Mouse (Mus musculus) midbrain, postnatal 0 days (tissue): ENCODE measurements around the gene Olfr1328. TPM values are rescaled to one million over a fixed set of nuclear protein-coding genes. Genes with fewer than 3 reads are reported as not detected.
A peak's percentile ranks its signal among the peaks of the same experiment; 100 is the strongest.
"Not testable (repeated sequence)": the region's sequence is repeated elsewhere in the genome, so short reads cannot be mapped to it uniquely, and the experiment has no call there.

ENCODE experiments used
- ATAC-seq: fragments of 200-750 bp; cut with Nextera tagmentation; 2 replicates; pipeline ENCODE4 v1.8.0; 2017; ENCODE audit warnings: moderate number of reproducible peaks, mild to moderate bottlenecking, moderate TSS enrichment, moderate library complexity; ENCODE audit not compliant: low FRiP score
- DNase-seq: peaks from one replicate; pipeline ENCODE4 v3.0.0-alpha.2; 2015; ENCODE audit warnings: low spot score
- H3K27ac ChIP-seq: fragments of 300-500 bp; sonication (generic); 2 replicates; pipeline ENCODE4 v1.5.1; 2014; ENCODE audit warnings: low read depth, mild to moderate bottlenecking, low read length, mixed read lengths
- H3K27me3 ChIP-seq: fragments of 300-500 bp; sonication (generic); 2 replicates; pipeline ENCODE4 v1.6.1; 2014; ENCODE audit warnings: low read length, control low read depth, mixed read lengths; ENCODE audit not compliant: insufficient read depth
- H3K36me3 ChIP-seq: fragments of 300-500 bp; sonication (generic); 2 replicates; pipeline ENCODE4 v1.6.1; 2014; ENCODE audit warnings: low read length, control low read depth, mixed read lengths; ENCODE audit not compliant: insufficient read depth
- H3K4me1 ChIP-seq: fragments of 300-500 bp; sonication (generic); 2 replicates; pipeline ENCODE4 v1.6.1; 2014; ENCODE audit warnings: mild to moderate bottlenecking, control low read depth, antibody characterized with exemption, low read length, mixed read lengths; ENCODE audit not compliant: insufficient read depth
- H3K4me2 ChIP-seq: fragments of 300-500 bp; sonication (generic); 2 replicates; pipeline ENCODE4 v1.6.1; 2014; ENCODE audit warnings: low read depth, mild to moderate bottlenecking, low read length, mixed read lengths; ENCODE audit not compliant: poor library complexity, severe bottlenecking
- H3K4me3 ChIP-seq: fragments of 300-500 bp; sonication (generic); 2 replicates; pipeline ENCODE4 v1.5.1; 2014; ENCODE audit warnings: low read depth, mild to moderate bottlenecking, low read length, moderate library complexity
- H3K9ac ChIP-seq: fragments of 300-500 bp; sonication (generic); replicated peaks from 2 replicates; pipeline ENCODE4 v1.6.1; 2014; ENCODE audit warnings: mild to moderate bottlenecking, low read length, moderate library complexity, mixed read lengths; ENCODE audit not compliant: poor library complexity, severe bottlenecking
- H3K9me3 ChIP-seq: fragments of 300-500 bp; sonication (generic); 2 replicates; pipeline ENCODE4 v1.6.1; 2016; ENCODE audit warnings: low read length, control low read depth
- CTCF ChIP-seq: IDR thresholded peaks from 2 replicates; pipeline ENCODE4 v1.5.1; 2016; ENCODE audit warnings: antibody characterized with exemption, mild to moderate bottlenecking
- WGBS: fragments of 180-500 bp; shearing (Covaris S2); extraction: QIAGEN DNeasy Blood & Tissue Kit; methylation state at CpG from one replicate; pipeline ENCODE4 v1.1.7; 2014; 5-methylcytosine and 5-hydroxymethylcytosine counted together
- polyA plus RNA-seq: library from polyadenylated mRNA; unstranded; fragments of >200 nt; fragmentation: Nextera tagmentation; extraction: Ambion mirVana; gene quantifications from 2 replicates; pipeline ENCODE4 v1.2.1, GENCODE M21; 2015
- total RNA-seq: library from RNA; depleted of rRNA; stranded (reverse); fragments of >200 nt; gene quantifications from 2 replicates; pipeline ENCODE4 v1.2.3, GENCODE M21; 2014; rRNA removed

Gene Olfr1328
- not detected in 2 replicates for total RNA-seq
- polyA plus RNA-seq, result not detected in 2 replicates

DNA sequence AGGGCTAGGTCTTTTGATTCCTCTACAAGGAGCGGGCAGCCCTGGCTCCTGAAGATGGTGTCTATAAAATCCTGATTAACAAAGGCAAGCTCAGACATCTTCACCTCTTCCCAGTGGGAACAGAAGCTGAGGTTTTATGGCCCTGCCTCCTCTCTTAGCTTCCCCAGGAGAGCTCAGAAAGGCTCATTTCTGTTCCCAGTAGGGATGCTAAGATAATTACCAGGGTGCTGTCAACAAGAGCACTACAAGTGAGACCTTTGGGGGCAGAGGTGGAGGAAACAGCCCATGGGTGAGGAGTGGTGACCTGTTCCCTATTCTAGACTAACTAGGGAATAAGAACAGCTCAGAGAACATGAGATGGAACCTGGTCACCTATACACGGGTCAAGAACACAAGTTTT is at the start of gene Olfr1328:
TSS of gene Olfr1328 (minus strand) at position 101 of the 400 bp plus-strand sequence.
- WGBS, result 80% methylated on average over 2 of the region's 2 CpGs
- H3K4me2 ChIP-seq, result no peak within 1 kb of the TSS
- no peak within 1 kb of the TSS for H3K4me3 ChIP-seq
- H3K4me1 ChIP-seq, result no peaks in the 10 kb centered on the region
- DNase-seq (no peak), ATAC-seq (no peak)
- no peaks in the 10 kb centered on the region for H3K36me3 ChIP-seq
- no peak for TF ChIP-seq CTCF
- H3K27me3 ChIP-seq, result no peaks in the 10 kb centered on the region
- H3K9me3 ChIP-seq, result no peaks in the 10 kb centered on the region
- H3K9ac ChIP-seq, result no peak within 1 kb of the TSS
- no peak within 1 kb of the TSS for H3K27ac ChIP-seq

DNA sequence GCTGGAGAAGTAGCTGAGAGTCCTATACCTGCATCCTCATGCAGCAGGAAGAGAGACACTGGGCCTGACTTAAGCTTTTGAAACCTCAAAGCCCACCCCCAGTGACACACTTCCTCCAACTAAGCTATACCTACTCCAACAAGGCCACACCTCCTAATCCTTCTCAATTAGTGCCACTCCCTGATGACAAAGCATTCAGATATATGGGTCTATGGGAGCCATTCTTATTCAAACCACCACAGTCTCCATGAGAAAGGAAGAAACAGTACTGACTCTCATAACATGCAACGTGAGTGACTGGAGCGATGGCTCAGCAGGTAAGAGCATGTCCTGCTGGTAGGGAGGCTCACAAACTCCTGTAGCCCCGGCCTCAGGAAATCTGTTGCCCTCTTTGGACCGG is 46.9 kb upstream of the Olfr1328 start:
- no peak overlapping the region for H3K4me2 ChIP-seq
- WGBS, result 84% methylated on average over 4 of the region's 4 CpGs
- ATAC-seq (no peak), DNase-seq (no peak)
- no peaks in the 10 kb centered on the region for H3K9me3 ChIP-seq
- H3K4me3 ChIP-seq, result no peak overlapping the region
- no peak overlapping the region for H3K27ac ChIP-seq
- no peak overlapping the region for H3K9ac ChIP-seq
- no peaks in the 10 kb centered on the region for H3K4me1 ChIP-seq
- no peak for TF ChIP-seq CTCF
- H3K36me3 ChIP-seq, result no peaks in the 10 kb centered on the region
- no peaks in the 10 kb centered on the region for H3K27me3 ChIP-seq

DNA sequence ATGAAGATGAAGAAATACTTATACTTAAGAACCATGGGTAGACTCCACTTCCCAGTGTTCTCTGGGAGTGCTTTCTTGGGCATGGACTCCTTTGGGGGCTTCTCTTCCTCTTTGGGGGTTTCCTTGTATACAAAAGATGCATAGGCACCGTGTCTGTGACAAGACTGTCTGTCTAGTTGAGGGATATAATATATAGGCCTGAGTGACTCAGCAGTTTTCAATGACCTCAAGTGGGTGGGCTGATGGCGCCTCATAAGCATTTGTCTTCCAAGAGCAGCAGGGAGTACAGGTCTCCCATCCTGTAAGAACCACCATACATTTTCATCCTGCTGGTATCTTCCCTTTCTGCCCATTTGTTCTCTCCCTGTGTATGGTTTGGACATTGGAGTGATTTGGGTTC is 34.9 kb upstream of the Olfr1328 start:
- DNase-seq (no peak), ATAC-seq (no peak)
- H3K9me3 ChIP-seq, result no peaks in the 10 kb centered on the region
- no peaks in the 10 kb centered on the region for H3K27me3 ChIP-seq
- no peak overlapping the region for H3K9ac ChIP-seq
- no peak overlapping the region for H3K27ac ChIP-seq
- WGBS, result 81% methylated on average over 2 of the region's 2 CpGs
- no peaks in the 10 kb centered on the region for H3K4me1 ChIP-seq
- no peak overlapping the region for H3K4me2 ChIP-seq
- no peak overlapping the region for H3K4me3 ChIP-seq
- no peaks in the 10 kb centered on the region for H3K36me3 ChIP-seq
- no peak for TF ChIP-seq CTCF

DNA sequence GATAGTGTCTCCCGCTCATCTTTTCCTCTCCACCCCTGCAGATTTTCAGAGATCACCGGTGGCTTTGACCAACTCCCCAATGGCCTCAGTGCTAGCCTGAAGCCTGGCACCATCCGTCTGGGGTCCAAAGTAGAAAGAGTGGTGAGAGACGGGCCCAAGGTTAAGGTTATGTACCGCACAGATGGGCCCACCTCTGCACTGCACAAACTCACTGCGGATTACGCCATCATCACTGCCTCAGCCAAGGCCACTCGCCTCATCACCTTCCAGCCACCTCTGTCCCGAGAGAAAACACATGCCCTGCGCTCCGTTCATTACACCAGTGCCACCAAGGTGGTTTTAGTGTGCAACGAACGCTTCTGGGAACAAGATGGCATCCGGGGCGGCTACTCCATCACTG is 29.3 kb upstream of the Olfr1328 start:
- H3K9ac ChIP-seq, result no peak overlapping the region
- H3K4me2 ChIP-seq, result no peak overlapping the region
- no peak for DNase-seq
- H3K4me1 ChIP-seq, result no peaks in the 10 kb centered on the region
- no peaks in the 10 kb centered on the region for H3K27me3 ChIP-seq
- no peak for TF ChIP-seq CTCF
- no peaks in the 10 kb centered on the region for H3K36me3 ChIP-seq
- H3K4me3 ChIP-seq, result no peak overlapping the region
- no peaks in the 10 kb centered on the region for H3K9me3 ChIP-seq
- ATAC-seq, result no peak
- no peak overlapping the region for H3K27ac ChIP-seq
- WGBS, result 92% methylated on average over 15 of the region's 15 CpGs

DNA sequence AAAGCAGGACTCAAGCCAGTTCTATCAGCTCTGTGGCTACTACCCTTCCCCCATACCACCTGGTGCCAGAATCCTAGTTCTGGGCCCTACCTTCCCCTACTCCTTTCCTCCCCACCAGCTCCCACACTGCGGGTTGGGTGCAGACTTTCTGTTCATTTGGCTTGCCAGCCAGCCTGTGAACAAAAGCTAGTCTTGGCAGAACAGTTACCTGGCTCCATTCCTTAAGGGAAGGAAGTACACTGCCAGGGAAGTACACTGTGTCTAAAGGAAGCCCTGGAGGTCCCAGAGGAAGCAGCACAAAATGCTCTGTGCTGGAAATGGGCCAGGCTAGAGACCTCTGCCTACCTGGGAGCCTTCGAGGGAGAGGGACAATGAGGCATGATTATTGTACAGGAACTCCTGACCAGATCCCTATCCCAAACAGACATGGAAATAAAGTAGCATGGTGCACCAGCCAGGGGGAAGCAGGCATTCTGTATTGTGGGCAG is 22.8 kb upstream of the Olfr1328 start, which contains the start of gene Lao1:
TSS of gene Lao1 (plus strand) at position 438 of the 488 bp plus-strand sequence.
- no peak within 1 kb of the TSS for H3K9ac ChIP-seq
- no peak within 1 kb of the TSS for H3K4me3 ChIP-seq
- ATAC-seq (no peak), DNase-seq (peak; percentile 50)
- H3K4me2 ChIP-seq, result no peak within 1 kb of the TSS
- no peaks in the 10 kb centered on the region for H3K36me3 ChIP-seq
- H3K27me3 ChIP-seq, result no peaks in the 10 kb centered on the region
- no peak for TF ChIP-seq CTCF
- H3K9me3 ChIP-seq, result no peaks in the 10 kb centered on the region
- H3K27ac ChIP-seq, result no peak within 1 kb of the TSS
- no peaks in the 10 kb centered on the region for H3K4me1 ChIP-seq
- 61% methylated on average over 2 of the region's 2 CpGs for WGBS

DNA sequence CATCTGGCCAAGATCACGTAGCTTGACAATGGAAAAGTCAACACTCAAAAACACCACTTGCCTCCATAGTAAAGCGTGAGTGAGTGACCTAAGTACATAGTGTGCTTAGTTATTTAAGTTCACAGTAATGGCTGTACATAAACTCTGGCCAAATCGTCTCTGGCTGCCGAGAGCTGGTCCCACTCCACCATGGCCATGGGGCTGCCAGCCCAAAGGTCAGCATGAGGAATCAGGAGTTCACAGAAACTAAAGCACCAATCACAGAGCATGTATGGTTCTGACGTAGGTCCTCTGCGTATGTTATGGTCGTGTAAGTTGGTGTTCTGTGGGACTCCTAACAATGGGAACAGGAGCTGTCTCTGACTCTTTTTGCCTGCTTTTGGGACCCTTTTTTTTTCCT is 20.4 kb upstream of the Olfr1328 start:
- no peak for TF ChIP-seq CTCF
- H3K4me3 ChIP-seq, result no peak overlapping the region
- H3K27me3 ChIP-seq, result no peaks in the 10 kb centered on the region
- H3K27ac ChIP-seq, result no peak overlapping the region
- no peak for DNase-seq
- H3K9ac ChIP-seq, result no peak overlapping the region
- no peak overlapping the region for H3K4me2 ChIP-seq
- H3K36me3 ChIP-seq, result no peaks in the 10 kb centered on the region
- H3K9me3 ChIP-seq, result no peaks in the 10 kb centered on the region
- H3K4me1 ChIP-seq, result no peaks in the 10 kb centered on the region
- 86% methylated on average over 7 of the region's 7 CpGs for WGBS
- ATAC-seq, result no peak

DNA sequence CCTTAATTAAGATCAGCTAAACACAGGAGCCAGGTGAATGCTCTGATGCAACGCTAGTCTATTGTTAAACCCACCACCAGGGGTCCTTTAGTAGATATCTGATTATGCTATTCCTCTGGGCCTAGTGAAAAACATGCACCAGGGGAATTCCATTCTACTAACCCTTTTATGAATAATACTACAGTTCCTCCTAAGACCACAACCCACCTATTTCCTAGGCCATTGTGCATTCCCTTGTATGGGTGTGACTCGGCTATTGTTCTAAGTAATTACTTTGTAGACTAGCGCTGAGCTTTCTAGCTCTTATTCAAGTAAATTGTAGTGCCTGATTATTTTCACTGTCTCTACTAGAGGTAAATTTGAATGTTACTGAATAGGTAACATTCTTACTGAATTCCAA is 7.1 kb downstream of the Olfr1328 start:
- not testable (repeated sequence) for H3K4me1 ChIP-seq, ATAC-seq, H3K9ac ChIP-seq, H3K27me3 ChIP-seq, H3K27ac ChIP-seq, DNase-seq, H3K4me3 ChIP-seq, H3K9me3 ChIP-seq, H3K36me3 ChIP-seq, H3K4me2 ChIP-seq
- 70% methylated on average over 3 of the region's 3 CpGs for WGBS

DNA sequence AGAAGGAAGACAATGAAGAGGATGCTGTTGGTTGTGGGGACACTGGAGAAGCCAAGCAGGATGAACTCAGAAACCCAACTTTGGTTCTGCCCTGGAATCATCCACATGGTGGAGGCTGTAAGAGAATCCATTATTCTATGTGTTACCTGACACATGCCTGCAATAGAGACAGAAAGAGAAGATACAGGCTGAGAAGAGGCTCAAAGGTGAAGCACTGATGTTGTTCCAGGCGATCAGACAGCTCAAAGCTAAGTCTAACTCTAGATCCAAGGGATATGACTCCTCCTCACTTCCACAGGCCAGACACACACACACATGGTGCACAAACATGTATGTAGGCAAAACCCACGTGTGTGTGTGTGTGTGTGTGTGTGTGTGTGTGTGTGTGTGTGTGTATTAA is 21.0 kb downstream of the Olfr1328 start, which contains the start of gene Olfr1329:
TSS of gene Olfr1329 (minus strand) at position 101 of the 400 bp plus-strand sequence.
- H3K4me3 ChIP-seq, H3K4me1 ChIP-seq, H3K36me3 ChIP-seq, H3K27ac ChIP-seq, H3K27me3 ChIP-seq, DNase-seq, H3K9ac ChIP-seq, H3K9me3 ChIP-seq, H3K4me2 ChIP-seq, ATAC-seq: not testable (repeated sequence)
- 52% methylated on average over 2 of the region's 2 CpGs for whole genome bisulfite sequencing
